Mouse (Mus musculus): Measurements from ENCODE around the gene Tchh. TPM values are rescaled to one million over a fixed set of nuclear protein-coding genes. Genes with fewer than 3 reads are reported as not detected.
"Not testable (repeated sequence)": the region's sequence is repeated elsewhere in the genome, so short reads cannot be mapped to it uniquely, and the experiment has no call there.

The Tchh gene
- polyA plus RNA-seq, 1 experiment from 2014 or later = 0.11 TPM

DNA sequence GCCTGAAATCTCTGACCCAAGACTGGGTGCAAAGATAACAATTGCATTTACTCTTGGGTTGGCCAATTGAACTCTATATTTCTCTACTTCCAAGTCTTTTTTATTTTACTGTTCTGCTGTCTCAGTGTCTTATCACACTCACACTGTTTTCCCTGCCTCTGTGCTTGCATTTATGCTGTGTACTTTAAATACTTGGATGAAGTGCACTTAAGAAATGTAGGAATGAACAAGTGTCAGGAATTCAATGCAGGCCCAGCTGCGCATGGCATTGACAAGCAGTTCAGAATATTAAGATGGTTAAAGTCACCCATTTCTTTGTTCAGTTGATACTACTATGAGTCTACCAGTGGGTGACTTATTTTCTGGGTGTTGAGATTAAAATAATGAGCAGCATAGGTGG lies 37.9 kb downstream of the Tchh start:
- ATAC-seq (replicated peaks; ENCODE audit: low FRiP score) = no peak
- Histone ChIP-seq H3K27me3 (replicated peaks; ENCODE audit: control insufficient read depth, insufficient read depth, low read length) (no peaks in the 10 kb centered on the region), H3K4me2 (no peak overlapping the region), H3K4me1 (replicated peaks; ENCODE audit: control insufficient read depth, insufficient read depth, low read length) (no peaks in the 10 kb centered on the region), H3K4me3 (ENCODE audit: low read depth, low read length) (no peak overlapping the region), H3K9me3 (ENCODE audit: control insufficient read depth, low read length) (no peaks in the 10 kb centered on the region), H3K27ac (ENCODE audit: low read depth, low read length) (no peak overlapping the region), H3K9ac (ENCODE audit: low read depth, low read length) (no peak overlapping the region), H3K36me3 (ENCODE audit: control insufficient read depth, insufficient read depth, low read length) (no peaks in the 10 kb centered on the region)
- no peak for DNase-seq (ENCODE audit: low spot score)
- WGBS = 98% methylated on average over 1 of the region's 1 CpGs

DNA sequence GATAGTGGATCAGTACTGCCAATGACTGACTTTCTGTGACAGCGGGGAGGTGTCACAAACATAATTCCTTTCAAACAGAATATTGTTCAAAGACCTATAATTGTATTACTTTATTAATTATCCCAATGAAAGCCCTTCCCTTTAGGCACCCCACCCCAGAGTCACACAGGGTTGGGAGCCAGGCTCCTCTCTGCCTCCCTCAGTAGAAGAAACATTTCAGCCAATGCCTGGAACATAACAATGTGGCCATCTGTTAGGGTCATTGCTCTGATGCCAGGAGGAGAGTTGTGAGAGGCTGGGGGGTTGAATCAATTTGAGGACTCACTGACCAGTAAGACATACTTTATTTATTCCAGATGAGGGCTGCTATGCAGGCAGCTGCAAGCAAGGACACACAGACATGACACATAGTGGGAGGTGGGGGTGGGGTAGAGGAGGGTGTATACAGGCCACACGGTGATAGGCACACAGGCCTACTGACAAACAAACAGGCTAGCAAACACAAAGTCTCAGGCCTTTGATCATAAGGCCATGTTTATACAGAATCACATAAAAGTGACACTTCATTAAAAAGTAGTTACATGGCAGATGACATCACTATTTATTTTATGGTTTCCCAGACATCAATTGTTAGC lies 40.0 kb downstream of the Tchh start:
- no peak for ATAC-seq (replicated peaks; ENCODE audit: low FRiP score)
- Histone ChIP-seq H3K4me3 (ENCODE audit: low read depth, low read length) (no peak overlapping the region), H3K9ac (ENCODE audit: low read depth, low read length) (no peak overlapping the region), H3K27ac (ENCODE audit: low read depth, low read length) (no peak overlapping the region), H3K4me2 (no peak overlapping the region), H3K27me3 (replicated peaks; ENCODE audit: control insufficient read depth, insufficient read depth, low read length) (no peaks in the 10 kb centered on the region), H3K9me3 (ENCODE audit: control insufficient read depth, low read length) (no peaks in the 10 kb centered on the region), H3K4me1 (replicated peaks; ENCODE audit: control insufficient read depth, insufficient read depth, low read length) (no peaks in the 10 kb centered on the region), H3K36me3 (ENCODE audit: control insufficient read depth, insufficient read depth, low read length) (no peaks in the 10 kb centered on the region)
- no peak for DNase-seq (ENCODE audit: low spot score)
- WGBS = 63% methylated on average over 2 of the region's 2 CpGs

DNA sequence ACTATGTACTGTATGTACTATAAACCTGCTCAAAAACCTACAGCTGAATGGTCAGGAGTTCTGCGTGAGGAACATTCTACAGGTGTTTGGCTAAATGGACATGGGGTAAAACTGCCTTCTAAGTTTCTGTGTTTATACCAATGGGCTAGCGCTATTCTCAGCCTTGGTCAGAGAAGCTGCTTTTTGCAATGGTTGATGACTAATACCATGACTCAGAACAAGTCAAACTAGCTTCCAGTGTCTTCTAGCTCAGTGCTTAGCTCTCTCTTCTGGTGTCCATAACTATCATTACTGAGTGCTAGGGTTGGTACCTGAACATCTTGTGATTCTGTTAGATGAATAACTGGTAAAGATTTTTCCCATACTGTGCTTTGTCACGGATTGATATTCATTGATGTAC lies 43.5 kb downstream of the Tchh start:
- ATAC-seq (replicated peaks; ENCODE audit: low FRiP score) = no peak
- H3K36me3 ChIP-seq (ENCODE audit: control insufficient read depth, insufficient read depth, low read length) = no peaks in the 10 kb centered on the region

DNA sequence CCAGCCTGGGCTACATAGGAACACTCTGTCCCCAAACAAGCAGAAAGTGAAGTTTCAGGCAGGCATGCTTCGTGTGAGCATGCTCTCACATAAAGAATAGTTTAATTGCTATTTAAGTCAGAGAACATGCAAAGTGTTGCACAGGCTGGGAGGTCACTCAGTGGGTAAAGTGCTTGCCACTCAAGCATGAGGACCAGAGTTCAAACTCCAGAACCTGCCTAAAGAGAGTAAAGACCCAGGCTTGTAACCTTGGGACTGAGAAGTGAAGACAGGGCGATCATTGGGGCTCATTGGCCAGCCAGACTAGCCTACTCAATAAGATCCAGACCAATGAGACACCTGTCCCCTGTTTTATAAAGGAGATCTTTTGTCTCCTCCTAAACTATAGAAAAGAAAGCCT lies 46.4 kb downstream of the Tchh start:
- no peaks in the 10 kb centered on the region for H3K27me3 ChIP-seq (replicated peaks; ENCODE audit: control insufficient read depth, insufficient read depth, low read length)
- H3K4me1 ChIP-seq (replicated peaks; ENCODE audit: control insufficient read depth, insufficient read depth, low read length) = no peaks in the 10 kb centered on the region
- DNase-seq (ENCODE audit: low spot score) (no peak), ATAC-seq (replicated peaks; ENCODE audit: low FRiP score) (no peak)
- H3K9ac ChIP-seq (ENCODE audit: low read depth, low read length) = no peak overlapping the region
- H3K4me2 ChIP-seq = no peak overlapping the region
- no peaks in the 10 kb centered on the region for H3K36me3 ChIP-seq (ENCODE audit: control insufficient read depth, insufficient read depth, low read length)
- 77% methylated on average over 2 of the region's 2 CpGs for WGBS
- no peak overlapping the region for H3K27ac ChIP-seq (ENCODE audit: low read depth, low read length)
- H3K9me3 ChIP-seq (ENCODE audit: control insufficient read depth, low read length) = no peaks in the 10 kb centered on the region
- H3K4me3 ChIP-seq (ENCODE audit: low read depth, low read length) = no peak overlapping the region

More for the DNA sequence above, 43.5 kb downstream of the Tchh start:
- no peak overlapping the region for H3K27ac ChIP-seq (ENCODE audit: low read depth, low read length)
- H3K4me1 ChIP-seq (replicated peaks; ENCODE audit: control insufficient read depth, insufficient read depth, low read length) = no peaks in the 10 kb centered on the region
- WGBS = 75% methylated on average over 3 of the region's 3 CpGs
- H3K9me3 ChIP-seq (ENCODE audit: control insufficient read depth, low read length) = no peaks in the 10 kb centered on the region
- no peak for DNase-seq (ENCODE audit: low spot score)
- H3K27me3 ChIP-seq (replicated peaks; ENCODE audit: control insufficient read depth, insufficient read depth, low read length) = no peaks in the 10 kb centered on the region
- no peak overlapping the region for H3K9ac ChIP-seq (ENCODE audit: low read depth, low read length)
- H3K4me3 ChIP-seq (ENCODE audit: low read depth, low read length) = no peak overlapping the region
- no peak overlapping the region for H3K4me2 ChIP-seq

DNA sequence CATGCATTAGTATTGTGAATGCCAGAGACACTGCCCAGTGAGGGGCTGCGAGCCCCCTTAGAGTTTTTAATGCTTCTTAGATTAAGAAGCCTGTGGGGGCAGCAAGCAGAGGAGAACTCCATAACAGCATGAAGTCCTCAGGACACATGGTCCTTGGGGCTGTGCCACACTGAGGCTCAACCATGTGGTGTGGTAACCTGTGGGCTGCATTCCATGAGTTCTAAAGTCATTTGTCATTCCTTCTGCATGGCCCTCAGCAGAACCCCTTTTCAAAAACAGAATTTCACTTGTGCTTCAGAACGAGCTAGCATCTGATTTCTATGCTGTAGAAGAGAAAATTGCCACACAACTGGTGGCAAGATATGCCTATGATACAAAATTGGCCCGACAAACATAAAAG lies 50.0 kb downstream of the Tchh start:
- H3K27ac ChIP-seq (ENCODE audit: low read depth, low read length) = no peak overlapping the region
- DNase-seq (ENCODE audit: low spot score) (no peak), ATAC-seq (replicated peaks; ENCODE audit: low FRiP score) (no peak)
- H3K4me1 ChIP-seq (replicated peaks; ENCODE audit: control insufficient read depth, insufficient read depth, low read length) = no peaks in the 10 kb centered on the region
- no peak overlapping the region for H3K4me2 ChIP-seq
- H3K36me3 ChIP-seq (ENCODE audit: control insufficient read depth, insufficient read depth, low read length) = no peaks in the 10 kb centered on the region
- no peak overlapping the region for H3K4me3 ChIP-seq (ENCODE audit: low read depth, low read length)
- 55% methylated on average over 3 of the region's 3 CpGs for WGBS
- H3K9me3 ChIP-seq (ENCODE audit: control insufficient read depth, low read length) = no peaks in the 10 kb centered on the region
- no peaks in the 10 kb centered on the region for H3K27me3 ChIP-seq (replicated peaks; ENCODE audit: control insufficient read depth, insufficient read depth, low read length)
- no peak overlapping the region for H3K9ac ChIP-seq (ENCODE audit: low read depth, low read length)

DNA sequence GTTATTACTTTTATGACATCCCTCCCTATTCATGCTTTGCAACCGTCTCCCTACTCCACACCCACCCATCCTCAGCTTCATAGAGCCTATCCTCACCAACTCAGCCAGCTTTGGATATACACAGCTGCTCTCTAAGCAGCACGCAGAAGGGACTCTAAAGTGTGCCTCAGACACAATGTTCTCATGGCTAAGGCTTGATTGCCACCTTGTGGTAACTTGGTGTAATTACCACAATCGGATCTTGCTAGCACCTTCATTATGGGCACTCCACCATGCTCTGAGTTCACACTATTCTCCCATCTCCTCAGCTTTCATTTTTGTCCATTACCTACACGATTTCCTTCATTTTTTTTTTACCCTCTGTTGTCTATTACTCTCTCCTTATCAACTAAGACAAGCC lies 51.9 kb downstream of the Tchh start:
- DNase-seq (ENCODE audit: low spot score) = no peak
- peak; percentile 74 for ATAC-seq (replicated peaks; ENCODE audit: low FRiP score)
- Histone ChIP-seq H3K9ac (ENCODE audit: low read depth, low read length) (no peak overlapping the region), H3K9me3 (ENCODE audit: control insufficient read depth, low read length) (no peaks in the 10 kb centered on the region), H3K4me3 (ENCODE audit: low read depth, low read length) (no peak overlapping the region), H3K36me3 (ENCODE audit: control insufficient read depth, insufficient read depth, low read length) (no peaks in the 10 kb centered on the region), H3K27me3 (replicated peaks; ENCODE audit: control insufficient read depth, insufficient read depth, low read length) (no peaks in the 10 kb centered on the region), H3K27ac (ENCODE audit: low read depth, low read length) (no peak overlapping the region), H3K4me1 (replicated peaks; ENCODE audit: control insufficient read depth, insufficient read depth, low read length) (no peaks in the 10 kb centered on the region), H3K4me2 (no peak overlapping the region)
- 2% methylated on average over 4 of the region's 4 CpGs for WGBS

DNA sequence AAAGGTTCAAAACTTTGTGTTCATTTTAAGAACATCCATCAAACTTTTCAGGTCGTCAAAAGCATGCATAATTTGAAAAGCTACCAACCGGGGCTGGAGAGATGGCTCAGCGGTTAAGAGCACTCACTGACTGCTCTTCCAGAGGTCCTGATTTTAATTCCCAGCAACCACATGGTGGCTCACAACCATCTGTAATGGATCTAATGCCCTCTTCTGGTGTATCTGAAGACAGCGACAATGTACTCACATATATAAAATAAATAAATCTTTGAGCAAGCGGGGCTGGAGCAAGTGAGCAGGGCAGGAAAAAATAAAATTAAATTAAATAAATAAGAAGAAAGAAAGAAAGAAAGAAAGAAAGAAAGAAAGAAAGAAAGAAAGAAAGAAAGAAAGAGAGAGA lies 52.6 kb downstream of the Tchh start:
- H3K27me3 ChIP-seq (replicated peaks; ENCODE audit: control insufficient read depth, insufficient read depth, low read length); ATAC-seq (replicated peaks; ENCODE audit: low FRiP score); H3K36me3 ChIP-seq (ENCODE audit: control insufficient read depth, insufficient read depth, low read length); H3K9me3 ChIP-seq (ENCODE audit: control insufficient read depth, low read length); H3K4me3 ChIP-seq (ENCODE audit: low read depth, low read length); H3K27ac ChIP-seq (ENCODE audit: low read depth, low read length); H3K4me2 ChIP-seq; H3K9ac ChIP-seq (ENCODE audit: low read depth, low read length); DNase-seq (ENCODE audit: low spot score); H3K4me1 ChIP-seq (replicated peaks; ENCODE audit: control insufficient read depth, insufficient read depth, low read length): not testable (repeated sequence)
- 30% methylated on average over 5 of the region's 5 CpGs for WGBS

DNA sequence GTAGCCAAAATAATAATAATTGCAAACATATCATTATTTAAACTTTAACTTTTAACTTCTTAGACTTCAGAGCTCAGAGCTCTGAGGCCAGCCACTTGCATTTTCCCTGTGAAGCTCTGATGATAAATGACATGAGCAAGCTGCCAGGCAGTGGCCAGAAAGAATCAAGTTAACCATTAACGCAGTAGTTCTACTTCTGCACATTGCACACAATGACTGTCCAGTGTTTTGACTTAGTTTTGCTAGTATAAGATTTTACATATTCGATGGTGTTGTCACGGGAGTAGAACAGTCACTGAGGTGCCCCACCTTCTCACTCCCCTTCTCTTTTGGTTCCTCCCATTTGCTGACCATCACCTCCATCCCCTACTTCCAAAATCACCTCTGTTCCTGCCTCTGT lies 55.0 kb downstream of the Tchh start:
- Histone ChIP-seq H3K36me3 (ENCODE audit: control insufficient read depth, insufficient read depth, low read length) (no peaks in the 10 kb centered on the region), H3K9me3 (ENCODE audit: control insufficient read depth, low read length) (no peaks in the 10 kb centered on the region), H3K4me2 (no peak overlapping the region), H3K4me1 (replicated peaks; ENCODE audit: control insufficient read depth, insufficient read depth, low read length) (no peaks in the 10 kb centered on the region), H3K27me3 (replicated peaks; ENCODE audit: control insufficient read depth, insufficient read depth, low read length) (no peaks in the 10 kb centered on the region), H3K27ac (ENCODE audit: low read depth, low read length) (no peak overlapping the region), H3K4me3 (ENCODE audit: low read depth, low read length) (no peak overlapping the region), H3K9ac (ENCODE audit: low read depth, low read length) (no peak overlapping the region)
- ATAC-seq (replicated peaks; ENCODE audit: low FRiP score) = no peak
- no peak for DNase-seq (ENCODE audit: low spot score)
- WGBS = 73% methylated on average over 3 of the region's 3 CpGs
